Mouse (Mus musculus): Measurements from ENCODE around the gene Ahr. TPM values are rescaled to one million over a fixed set of nuclear protein-coding genes. Genes with fewer than 3 reads are reported as not detected.

The Ahr gene
- total RNA-seq, 1 experiment from 2014 or later, result 0.96 TPM

- no peak for ATAC-seq (replicated peaks; ENCODE audit: low read depth, poor library complexity, severe bottlenecking)
These were observed 28.5 kb downstream of the Ahr start for GRCm38 (mm10) chr12:35506383-35506782.

- no peak for ATAC-seq (replicated peaks; ENCODE audit: low read depth, poor library complexity, severe bottlenecking)
These were observed 30.8 kb downstream of the Ahr start for GRCm38 (mm10) chr12:35504081-35504480.

GRCm38 (mm10) chr12:35503586-35503985 is 31.3 kb downstream of the Ahr start:
- no peak for ATAC-seq (replicated peaks; ENCODE audit: low read depth, poor library complexity, severe bottlenecking)

- ATAC-seq (replicated peaks; ENCODE audit: low read depth, poor library complexity, severe bottlenecking), result no peak
These were observed 33.4 kb downstream of the Ahr start for GRCm38 (mm10) chr12:35501476-35501875.

- no peak for ATAC-seq (replicated peaks; ENCODE audit: low read depth, poor library complexity, severe bottlenecking)
These were observed 39.6 kb downstream of the Ahr start for GRCm38 (mm10) chr12:35495195-35495594.

GRCm38 (mm10) chr12:35480764-35481163 is 54.1 kb downstream of the Ahr start:
- ATAC-seq (replicated peaks; ENCODE audit: low read depth, poor library complexity, severe bottlenecking), result peak; percentile 56; the same call in 1 of the 2 replicates

GRCm38 (mm10) chr12:35478906-35479305 is 55.9 kb downstream of the Ahr start:
- no peak for ATAC-seq (replicated peaks; ENCODE audit: low read depth, poor library complexity, severe bottlenecking)

- peak; percentile 90 for ATAC-seq (replicated peaks; ENCODE audit: low read depth, poor library complexity, severe bottlenecking)
These were observed 71.4 kb downstream of the Ahr start for GRCm38 (mm10) chr12:35463457-35463856.

GRCm38 (mm10) chr12:35462667-35463066 is 72.2 kb downstream of the Ahr start:
- ATAC-seq (replicated peaks; ENCODE audit: low read depth, poor library complexity, severe bottlenecking), result peak; percentile 72; the same call in 1 of the 2 replicates

- ATAC-seq (replicated peaks; ENCODE audit: low read depth, poor library complexity, severe bottlenecking), result no peak
These were observed 75.2 kb downstream of the Ahr start for GRCm38 (mm10) chr12:35459662-35460061.

Data from common myeloid progenitor, adult 5-6 weeks (primary cell).